Mouse (Mus musculus): Measurements from ENCODE around the gene Kat2a.

GRCm38 (mm10) chr11:100711783-100712615 lies at the start of gene Kat2a:
- TF ChIP-seq CTCF (IDR thresholded peaks at IDR 0.05; ENCODE audit: insufficient read depth, low read depth, low read length): no peak
- TF ChIP-seq POLR2A (IDR thresholded peaks at IDR 0.05; ENCODE audit: insufficient read depth, low read depth, low read length): peak; percentile 78

All from olfactory bulb, adult 2 months (tissue).